Mouse (Mus musculus) erythroblast, adult 5-6 weeks (primary cell): ENCODE results near the gene Wdr19. TPM values are rescaled to one million over a fixed set of nuclear protein-coding genes. Genes with fewer than 3 reads are reported as not detected.

ENCODE experiments used
- ATAC-seq: replicated peaks from 2 replicates; pipeline ENCODE4 v1.8.0; 2016; ENCODE audit warnings: moderate number of reproducible peaks, mild to moderate bottlenecking, moderate TSS enrichment, inconsistent platforms; ENCODE audit not compliant: poor library complexity, low FRiP score, severe bottlenecking
- total RNA-seq, 2 experiments: library from RNA; stranded (forward) in 1 of 2; stranded (reverse) in 1 of 2; fragments of 150-400 nt in 1 of 2; fragments of 200-764, 138-1000 nt in 1 of 2; gene quantifications; 2 replicates each; pipeline versions ENCODE4 v1.2.3 to v1.2.4; 2015 to 2017; ENCODE audit warnings: low replicate concordance in 2 of 2

Wdr19 gene
- total RNA-seq (2015; ENCODE audit: low replicate concordance) (0.58 and 0.63 TPM in 2 replicates), total RNA-seq (2017; ENCODE audit: low replicate concordance) (0.42 and 1.2 TPM in 2 replicates)

DNA sequence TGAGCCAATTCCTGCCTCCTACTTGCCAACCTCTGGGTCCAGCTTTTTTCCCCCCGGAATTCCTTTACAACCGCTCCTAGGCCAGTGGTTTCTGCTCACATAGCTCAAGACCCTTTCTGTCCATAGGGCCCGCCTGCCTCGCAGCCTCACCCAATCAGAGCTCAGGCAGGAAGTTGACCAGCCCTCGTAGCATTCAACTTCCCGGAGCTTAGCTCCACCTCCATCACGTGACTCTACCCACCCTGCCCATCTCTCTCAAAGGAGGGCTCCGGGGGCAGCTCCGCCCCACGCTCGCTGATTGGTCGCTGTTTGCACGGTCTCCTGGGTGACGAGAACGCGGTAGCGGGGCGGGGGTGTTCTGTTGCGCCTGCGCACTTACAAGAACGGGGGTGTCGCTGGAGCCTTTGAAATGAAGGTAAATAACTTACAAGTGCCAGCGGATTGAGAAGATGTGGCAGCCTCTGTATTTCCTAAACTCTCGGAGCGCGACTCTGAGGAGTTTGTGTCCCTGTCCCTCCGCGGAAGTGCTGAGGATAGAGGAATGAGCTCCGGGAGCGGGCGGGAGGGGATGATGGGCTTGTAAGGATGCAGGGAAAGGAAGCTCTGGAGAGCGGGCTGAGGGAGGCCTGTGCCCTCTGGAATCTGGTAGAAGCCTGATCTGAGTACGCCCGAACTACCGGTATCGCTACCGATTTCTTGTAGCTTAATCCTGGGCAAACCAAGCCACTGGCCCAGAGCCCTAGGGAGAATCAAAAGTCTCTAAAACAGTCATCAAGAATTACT is at the start of gene Wdr19:
Gene Wdr19 (plus strand): TSS at position 351 of the 783 bp plus-strand sequence.
- ATAC-seq, result peak; percentile 100

DNA sequence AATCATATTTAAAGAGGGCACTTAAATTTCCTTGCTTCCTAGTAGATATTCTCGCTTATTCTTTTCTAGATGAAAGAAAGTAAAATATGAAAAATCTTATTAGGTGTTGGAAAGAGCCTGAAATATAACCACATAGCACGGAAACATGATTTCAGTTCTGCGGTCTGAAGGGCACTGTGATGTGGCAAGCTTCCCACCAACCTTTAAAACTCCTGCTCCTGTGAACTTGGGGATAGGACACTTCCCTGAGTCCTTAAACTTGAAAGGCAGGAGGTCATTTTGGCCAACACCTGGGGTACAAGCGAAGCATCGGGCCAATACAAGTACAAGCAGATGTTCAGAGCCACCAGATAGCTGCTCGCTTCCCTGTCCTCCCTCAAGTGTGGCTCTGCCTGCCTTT is 49.8 kb upstream of the Wdr19 start:
- ATAC-seq, result no peak

DNA sequence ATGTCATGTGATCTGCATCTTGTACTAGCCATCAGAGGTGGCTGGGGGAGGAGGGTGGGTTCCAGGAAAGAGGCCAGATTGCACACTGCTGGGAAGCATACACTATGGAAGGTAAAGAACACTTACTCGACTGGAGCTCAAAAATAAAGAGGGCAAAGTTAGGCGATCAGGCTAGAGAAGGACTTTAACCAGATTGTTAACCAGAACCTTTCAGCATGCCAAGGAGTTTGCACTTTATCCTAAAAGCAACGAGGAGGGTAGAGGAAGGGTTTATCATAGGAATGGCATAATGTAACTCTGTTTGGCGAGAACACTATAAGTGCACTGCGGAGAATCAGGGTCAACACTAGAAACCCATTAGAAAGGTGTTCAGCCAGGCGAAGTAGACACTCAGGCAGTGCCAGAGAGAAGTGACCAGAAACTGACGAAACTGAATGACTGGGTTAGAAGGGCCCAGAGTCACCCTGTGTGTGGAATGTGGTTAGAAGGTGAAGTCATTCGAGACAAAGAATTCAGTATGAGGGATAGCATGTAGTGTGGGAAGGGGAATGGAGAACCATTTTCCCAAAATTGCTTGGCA is 49.0 kb upstream of the Wdr19 start:
- ATAC-seq, result no peak

DNA sequence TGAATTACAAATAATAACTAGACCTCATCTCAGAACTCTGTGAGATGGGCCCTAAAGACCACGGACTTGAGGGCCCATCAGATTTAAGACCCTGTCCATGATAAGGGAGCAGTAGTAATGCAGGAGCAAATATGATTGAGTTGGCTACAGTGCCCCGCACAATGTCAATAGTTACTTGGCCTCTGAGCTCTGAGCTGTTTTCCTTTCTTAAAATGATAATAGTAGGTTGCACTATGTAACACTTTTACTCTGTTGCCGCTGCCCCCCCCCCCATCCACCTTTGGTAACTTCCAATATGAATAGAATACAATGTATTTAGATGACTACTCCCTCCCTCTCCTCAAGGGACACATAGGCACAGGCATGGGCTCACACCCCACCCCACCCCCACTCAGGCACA is 48.2 kb upstream of the Wdr19 start:
- ATAC-seq, result no peak

DNA sequence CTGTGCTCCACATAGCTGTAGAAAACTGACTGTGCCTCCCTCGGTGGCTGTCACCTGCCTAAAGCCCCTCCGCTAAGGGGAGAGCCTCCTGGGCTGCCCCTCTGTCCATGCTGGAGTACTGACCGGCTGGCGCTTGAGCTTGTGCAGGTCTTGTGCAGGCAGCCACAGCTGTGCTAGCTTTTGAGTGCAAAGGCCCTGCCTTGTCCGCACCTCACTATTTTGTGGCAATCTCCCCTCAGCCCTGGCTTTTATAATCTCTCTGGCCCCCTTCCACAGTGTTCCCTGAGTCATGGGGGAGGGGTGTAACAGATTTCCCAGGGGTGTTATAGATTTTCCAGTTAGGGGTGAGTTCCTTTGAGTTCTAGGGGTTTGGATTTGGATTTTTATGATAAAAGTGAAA is 47.7 kb upstream of the Wdr19 start:
- no peak for ATAC-seq

DNA sequence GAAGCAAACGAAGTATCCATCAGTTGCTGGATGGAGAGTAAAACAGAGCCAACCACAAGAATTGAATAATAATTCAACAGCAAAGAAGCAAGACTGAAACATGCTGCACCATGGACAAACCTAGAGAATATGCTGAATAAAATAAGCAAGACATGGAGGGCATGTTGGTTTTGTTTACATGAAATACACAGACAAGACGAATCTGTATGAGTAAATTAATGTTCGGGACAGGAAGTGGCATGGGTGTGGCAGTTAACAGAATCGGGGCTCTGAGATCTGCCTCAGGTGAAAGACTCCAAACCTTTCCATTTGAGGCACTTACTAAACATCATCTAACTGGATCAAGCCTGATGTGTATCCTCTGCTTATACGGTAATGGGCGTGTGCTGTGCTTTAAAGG is 45.2 kb upstream of the Wdr19 start:
- no peak for ATAC-seq

DNA sequence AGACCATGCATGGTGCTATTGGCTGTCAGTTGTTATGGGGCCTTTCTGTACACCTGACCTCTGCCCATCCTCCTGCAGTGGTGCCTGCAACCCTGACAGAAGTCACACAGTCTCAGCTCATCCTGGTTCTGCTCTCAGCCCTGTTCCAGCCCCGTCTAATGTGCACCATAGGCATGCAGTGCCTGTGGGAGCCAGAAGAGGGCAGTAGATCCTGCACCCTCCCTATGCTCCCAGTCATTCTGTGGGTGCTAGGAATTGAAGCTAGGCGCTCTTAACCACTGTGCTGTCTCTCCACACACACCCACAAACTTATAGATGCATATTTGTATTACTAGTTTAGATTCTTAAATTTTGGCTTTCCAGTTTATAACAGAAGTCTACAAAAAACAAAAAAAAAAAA is 42.6 kb upstream of the Wdr19 start:
- ATAC-seq, result peak; percentile 60

DNA sequence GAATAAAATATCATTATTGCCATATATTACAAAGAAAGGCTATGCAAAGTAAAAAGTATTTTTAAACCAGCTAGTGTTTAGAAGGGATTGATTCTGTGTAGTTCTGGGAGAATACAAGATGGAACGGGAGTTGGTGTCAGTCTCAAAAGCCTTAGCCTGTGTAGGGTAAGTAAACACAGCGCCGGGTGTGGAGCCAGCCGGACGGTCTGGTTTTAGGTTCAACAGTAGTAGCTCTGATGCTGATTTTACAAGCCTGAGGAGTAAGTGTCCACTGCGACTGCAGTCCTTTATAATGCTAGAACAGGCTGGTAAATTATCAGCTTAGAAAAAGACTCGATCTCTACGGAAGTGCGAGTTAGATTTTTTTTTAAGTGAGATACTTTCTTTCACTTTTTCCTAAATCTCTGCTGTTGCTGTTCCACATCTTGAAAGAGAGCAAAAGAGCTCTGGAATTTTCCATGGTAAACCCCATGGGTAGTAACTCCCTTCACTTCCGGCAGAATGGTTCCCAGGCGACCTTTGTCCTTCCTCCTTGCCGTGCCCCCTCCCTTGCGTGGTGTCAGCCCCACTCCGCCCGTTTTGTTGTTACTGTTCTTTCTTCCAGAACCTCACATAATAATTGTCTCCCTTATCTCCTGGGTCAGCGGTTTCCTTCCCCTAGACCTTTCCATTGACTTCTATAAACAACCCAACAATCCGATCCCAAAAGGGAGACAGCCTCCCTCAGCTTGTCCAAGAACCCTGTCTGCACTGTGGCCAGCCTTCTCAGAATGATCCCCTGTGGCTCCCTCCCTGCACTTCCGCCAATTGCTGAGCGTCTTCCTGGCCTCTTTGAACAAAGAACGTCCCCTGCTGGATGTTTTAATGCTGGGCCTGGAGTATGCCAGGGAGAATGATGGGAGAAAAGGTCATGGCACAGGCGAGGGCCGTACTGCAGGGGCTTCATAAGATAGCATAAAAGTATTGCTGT is 41.8 kb upstream of the Wdr19 start:
- no peak for ATAC-seq

DNA sequence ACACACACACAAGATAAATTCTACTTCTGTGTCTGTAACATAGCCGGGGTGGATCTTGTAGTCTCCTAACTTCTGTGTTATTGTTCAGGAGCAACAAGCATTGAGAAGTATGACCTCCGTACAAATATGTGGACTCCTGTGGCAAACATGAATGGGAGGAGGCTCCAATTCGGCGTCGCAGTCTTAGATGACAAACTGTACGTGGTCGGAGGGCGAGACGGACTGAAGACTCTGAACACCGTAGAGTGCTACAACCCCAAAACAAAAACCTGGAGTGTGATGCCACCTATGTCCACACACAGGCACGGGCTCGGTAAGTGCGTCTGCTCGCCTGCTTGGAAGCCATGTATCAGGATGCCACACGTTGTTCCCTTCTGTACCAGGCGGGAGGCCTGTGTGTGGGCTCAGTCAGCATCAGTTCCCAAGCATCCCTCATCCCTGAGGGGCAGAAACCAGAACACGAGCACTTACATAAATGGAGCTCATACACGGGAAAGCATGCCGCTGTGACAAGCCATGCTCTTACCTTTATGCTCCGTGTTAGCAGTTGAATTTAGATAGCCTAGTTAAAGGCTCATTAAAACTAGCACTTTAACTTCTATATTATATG is 40.7 kb upstream of the Wdr19 start:
- ATAC-seq, result no peak

DNA sequence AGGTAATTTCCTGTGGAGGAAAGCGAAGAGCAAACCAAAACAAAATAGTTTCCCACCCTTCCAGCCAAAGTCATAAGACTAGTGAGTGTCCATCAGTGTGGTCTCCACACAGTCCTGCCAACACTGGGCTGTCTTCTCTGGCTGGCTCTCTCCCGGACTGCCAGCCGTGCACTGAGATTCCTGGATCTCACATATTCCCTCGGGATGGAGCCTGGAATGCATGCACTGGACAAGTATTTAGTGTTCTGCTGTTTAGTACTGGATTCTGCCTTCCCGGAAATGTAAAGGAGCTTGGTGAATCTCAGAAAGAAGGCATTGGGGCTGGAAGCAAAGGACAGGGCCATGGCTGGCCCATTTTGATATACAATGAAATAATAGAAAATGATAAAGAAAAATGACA is 36.5 kb upstream of the Wdr19 start:
- no peak for ATAC-seq

DNA sequence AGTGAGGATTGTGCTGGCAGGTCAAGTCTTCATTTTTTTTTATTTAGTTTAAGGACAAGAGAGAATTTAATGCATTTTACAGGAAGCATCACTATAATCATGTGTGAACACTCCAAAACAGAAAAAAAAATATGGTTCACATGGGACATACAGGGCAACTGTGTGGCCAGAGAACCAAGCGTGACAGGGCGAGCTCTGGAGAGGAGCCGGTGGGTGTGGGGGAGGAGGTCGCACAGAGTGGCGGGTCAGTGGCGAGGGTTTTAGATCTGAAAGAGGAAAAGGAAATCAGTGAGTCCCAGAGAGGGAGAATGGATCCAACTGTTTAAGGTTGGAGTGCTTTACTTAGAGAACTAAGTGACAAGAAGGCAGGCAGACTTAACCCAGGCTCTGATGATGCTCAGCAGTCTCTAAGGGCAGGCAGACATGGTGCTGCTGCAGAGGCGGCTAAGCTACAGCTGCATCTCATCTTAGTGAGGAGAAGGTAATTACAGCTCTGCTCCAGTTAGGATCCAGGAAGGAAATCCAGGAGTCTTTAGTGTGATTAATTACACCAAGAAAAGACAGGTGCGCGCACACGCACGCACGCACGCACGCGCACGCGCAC is 35.9 kb upstream of the Wdr19 start:
- no peak for ATAC-seq

DNA sequence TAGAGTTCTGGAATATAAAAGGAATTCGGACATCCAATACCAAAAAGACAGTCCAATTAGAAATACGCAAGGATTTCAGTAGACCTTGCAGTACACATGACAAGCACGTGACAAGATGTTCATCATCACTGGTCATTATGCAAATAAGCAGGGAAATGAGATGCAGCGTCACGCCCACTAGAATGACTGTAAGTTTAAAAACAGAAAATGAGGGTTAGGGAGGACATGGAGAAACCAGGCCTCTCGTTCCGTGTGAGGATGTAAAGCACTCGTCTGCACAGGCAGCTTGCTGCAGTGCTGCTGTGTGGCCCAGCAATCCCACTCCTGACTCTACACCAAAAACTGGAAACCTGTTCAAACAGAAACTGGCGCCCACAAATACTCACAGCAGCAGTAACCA is 29.3 kb upstream of the Wdr19 start:
- ATAC-seq, result no peak

DNA sequence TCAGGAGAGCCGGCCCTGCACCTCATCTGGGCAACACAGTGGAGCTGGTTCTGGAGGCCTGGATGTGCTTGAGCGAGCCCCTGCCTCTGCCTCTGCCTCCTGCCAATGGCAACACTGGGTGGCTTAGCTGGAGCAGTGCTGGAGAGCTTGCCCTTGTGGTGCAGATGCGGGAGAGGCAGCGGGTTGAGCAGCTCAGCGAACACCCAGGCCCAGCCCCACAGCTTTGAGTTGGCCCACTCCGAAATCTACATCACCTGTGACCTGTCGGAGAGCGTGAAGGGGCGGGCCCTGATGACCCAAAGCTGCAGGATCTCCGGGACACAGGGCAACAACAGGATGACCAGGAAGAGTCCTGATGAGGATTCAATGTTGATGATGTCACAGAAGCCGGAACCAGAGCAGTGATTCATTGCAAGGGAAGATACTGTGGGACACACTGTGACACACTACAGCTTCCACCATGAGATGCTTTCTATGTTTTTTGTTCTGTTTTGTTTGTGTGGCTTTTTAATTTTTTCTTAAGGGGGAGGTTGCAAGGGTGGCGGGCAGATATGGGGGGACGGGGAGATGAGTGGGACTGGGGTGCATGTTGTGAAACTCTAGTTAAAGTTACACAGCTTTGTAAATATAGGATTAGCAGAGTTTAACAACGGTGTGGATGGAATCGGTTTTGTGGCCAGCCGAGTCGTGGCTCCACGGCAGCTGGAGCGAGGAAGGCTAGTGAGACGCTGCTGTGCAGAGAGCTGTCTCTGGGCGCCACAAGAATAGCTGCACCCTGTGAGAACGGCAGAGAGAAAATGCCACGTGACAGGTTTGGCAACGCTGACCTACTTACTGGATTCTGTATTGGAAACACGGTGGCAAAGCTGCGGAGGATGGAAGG is 24.2 kb upstream of the Wdr19 start:
- no peak for ATAC-seq

DNA sequence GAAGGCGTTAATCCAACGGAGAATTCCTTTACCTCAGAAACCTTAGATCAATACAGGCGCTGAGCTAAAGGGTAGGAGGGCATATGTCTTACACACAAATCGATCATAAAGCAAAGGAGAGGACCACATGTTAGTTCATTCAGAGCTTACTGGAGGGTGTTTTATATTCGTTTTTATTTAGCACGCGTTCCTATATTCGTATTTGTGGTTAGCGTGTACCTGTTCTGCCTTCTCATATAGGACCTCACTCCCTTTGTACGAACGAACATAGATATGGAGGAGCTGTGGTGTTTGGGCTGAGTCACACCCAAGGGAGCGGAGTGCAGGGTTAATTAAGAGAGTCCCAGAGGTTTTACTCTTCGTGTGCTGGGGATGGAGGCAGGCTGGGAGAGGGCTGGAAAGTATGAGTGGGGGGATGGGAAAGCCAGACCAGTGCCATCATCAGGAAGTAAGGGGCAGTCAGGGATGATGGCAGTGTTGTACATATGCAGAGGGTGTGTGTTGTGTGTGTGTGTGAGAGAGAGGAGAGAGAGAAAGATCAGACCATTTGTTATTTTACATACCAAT is 23.5 kb upstream of the Wdr19 start:
- no peak for ATAC-seq

DNA sequence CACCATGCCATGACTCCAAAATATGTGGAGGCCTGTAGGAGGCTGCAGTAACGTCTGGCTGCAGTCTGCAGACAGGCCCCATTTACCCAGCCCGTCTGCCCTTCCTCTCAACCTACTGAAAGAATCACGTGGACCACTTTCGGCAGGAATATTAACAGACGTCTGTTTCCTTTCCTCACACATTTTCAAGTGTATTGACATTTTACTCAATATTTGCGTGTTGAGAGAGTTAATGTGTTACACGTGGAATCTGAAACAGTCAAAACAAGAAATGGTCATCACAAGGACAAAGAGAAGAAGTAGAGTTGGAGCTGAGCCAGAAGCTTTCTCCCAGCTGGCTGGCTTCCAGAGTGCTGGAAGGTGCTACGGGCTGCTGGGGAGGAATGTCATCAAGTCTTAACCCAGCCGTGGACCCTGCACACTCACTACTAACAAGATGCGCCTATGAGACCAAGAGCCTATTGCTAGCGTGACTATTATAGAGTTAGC is 22.4 kb upstream of the Wdr19 start:
- no peak for ATAC-seq

DNA sequence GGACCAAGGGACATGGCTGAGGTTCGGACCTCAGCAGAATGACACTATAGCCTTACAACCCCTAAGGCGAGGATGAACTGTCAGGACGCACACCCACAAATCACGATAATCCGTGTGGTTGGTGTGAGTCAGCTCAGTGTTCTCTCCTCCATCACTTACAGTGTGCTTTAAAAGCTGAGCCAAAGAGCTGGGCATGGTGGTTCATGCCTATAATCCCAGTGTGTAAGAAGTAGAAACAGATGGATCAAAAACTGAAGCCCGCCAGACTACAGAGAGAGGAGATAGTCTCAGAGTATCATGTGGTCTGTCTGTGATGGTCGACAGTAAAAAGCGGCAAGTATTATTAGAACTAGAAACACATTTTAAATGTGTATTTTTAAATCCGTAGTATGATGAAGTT is 21.0 kb upstream of the Wdr19 start:
- ATAC-seq, result no peak

DNA sequence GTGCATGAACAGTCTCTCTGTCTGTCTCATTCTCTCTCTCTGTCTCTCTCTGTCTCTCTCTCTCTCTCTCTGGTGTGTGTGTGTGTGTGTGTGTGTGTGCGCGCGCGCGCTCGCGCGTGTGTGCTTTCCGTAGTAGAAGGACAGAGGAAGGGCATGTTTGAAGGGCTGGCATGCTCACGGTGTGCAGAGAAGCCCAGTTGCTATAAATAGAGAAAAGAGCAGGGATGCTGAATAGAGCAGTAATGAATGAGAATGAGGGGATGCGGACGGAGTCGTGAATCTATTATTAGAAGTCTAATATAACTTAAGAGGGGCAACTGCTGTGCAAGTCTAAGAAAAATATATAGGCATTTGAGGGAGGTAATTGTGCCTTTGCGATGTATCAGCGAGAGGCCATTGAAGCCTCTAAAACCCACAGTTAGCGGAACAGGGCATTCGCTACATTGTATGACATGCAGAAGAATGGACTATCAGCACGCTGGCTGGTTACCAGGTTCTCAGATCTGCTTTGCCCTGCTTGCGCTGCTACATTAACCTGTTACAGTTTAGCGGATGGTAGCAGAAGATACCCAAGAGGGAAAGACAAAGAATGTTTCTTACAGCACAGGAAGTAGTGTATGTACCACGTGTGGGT is 18.2 kb upstream of the Wdr19 start:
- ATAC-seq, result no peak

DNA sequence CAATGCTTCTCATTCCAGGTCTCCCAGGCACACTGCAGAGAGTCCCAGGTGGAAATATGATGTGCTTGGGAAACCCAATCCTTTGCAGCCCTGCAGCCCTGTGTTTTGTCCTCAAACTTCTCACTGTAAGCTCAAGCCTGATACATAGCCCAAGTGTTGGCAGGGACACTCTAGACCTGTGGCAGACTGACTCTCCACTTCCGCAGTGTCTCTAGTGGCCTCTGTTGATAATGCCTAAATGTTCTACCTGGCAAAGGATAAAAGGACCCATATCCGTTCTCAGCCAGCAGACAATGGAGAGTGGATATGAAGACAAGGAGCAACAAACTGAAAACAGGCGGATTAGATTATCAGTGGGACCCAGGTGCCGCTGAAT is 17.7 kb upstream of the Wdr19 start:
- no peak for ATAC-seq
